Mouse (Mus musculus): ENCODE measurements at regions not wholly inside any gene's neighbourhood (a gene's known extent, or its start where the extent isn't known, plus 50 kb on each side); places are given as distances from the start of the nearest gene placed in this dataset.

DNA sequence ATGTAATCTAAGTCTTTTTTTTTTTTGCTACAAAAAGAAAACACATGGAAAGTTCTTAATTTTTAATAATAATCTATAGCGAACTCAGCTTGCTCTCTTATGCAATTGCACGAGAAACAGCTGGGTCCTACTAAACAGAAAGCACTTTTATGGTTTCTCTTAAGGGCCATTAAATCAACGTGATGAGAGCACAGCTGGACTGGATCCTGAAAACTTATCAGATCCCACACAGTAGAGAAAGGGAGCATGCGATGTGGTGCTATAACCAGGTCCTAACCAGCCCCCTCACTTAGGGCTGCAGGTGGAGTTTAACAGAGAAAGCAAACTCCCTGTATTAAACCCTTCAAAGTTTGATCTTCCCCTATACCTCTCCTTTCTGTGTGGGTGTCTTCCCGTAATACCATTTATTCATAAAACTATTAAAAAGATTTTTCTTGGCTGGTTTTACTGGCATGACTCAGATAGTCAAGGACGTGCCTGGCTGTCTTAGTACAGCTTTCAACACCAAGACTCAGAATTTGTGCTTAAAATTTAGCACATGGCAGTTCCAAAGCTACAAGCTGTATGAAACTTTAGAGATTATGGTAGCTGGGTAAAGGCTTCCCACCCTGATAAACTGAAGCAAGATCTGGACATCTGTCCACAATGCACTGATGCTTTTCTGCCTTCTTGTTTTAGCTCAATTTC is 197.3 kb downstream of the Cenpw start:
- no peaks in the 10 kb centered on the region for H3K4me1 ChIP-seq (ENCODE audit: control insufficient read depth, insufficient read depth, low read length)
- no peaks in the 10 kb centered on the region for H3K9me3 ChIP-seq (replicated peaks; ENCODE audit: control insufficient read depth, low read length)
- no peak overlapping the region for H3K27ac ChIP-seq (ENCODE audit: low read length)
- no peak overlapping the region for H3K9ac ChIP-seq (ENCODE audit: low read length)
- H3K4me3 ChIP-seq (ENCODE audit: low read length) = no peak overlapping the region
- no peaks in the 10 kb centered on the region for H3K36me3 ChIP-seq (ENCODE audit: control insufficient read depth, insufficient read depth)
- no peak for ATAC-seq (replicated peaks; ENCODE audit: extremely low read depth, insufficient read depth, low FRiP score)
- H3K4me2 ChIP-seq (ENCODE audit: low read depth, low read length) = no peak overlapping the region
- WGBS = 55% methylated on average over 6 of the region's 6 CpGs
- no peaks in the 10 kb centered on the region for H3K27me3 ChIP-seq (ENCODE audit: control insufficient read depth, insufficient read depth, low read length)

DNA sequence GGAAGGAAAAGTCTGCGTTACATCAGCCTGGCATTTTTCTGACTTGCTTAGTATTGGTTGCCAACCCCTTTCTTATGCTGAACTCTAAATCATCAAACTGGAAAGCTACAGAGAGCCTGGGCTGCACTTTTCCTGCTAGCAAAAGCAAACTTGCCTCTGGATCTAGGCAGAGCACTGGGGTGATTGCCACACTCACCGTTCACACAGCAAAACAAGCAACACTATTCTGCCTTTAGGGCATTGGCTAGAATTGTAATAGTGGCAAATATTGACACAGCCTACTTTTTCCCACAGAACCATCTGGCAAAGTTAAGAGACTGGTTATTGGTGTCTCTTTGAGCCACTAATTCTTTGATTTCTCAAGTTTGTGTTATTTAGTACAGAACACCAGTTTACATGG is 199.5 kb downstream of the Cenpw start:
- H3K9ac ChIP-seq (ENCODE audit: low read length) = no peak overlapping the region
- no peaks in the 10 kb centered on the region for H3K36me3 ChIP-seq (ENCODE audit: control insufficient read depth, insufficient read depth)
- H3K4me1 ChIP-seq (ENCODE audit: control insufficient read depth, insufficient read depth, low read length) = no peaks in the 10 kb centered on the region
- H3K9me3 ChIP-seq (replicated peaks; ENCODE audit: control insufficient read depth, low read length) = no peaks in the 10 kb centered on the region
- no peak overlapping the region for H3K4me3 ChIP-seq (ENCODE audit: low read length)
- 78% methylated on average over 2 of the region's 2 CpGs for WGBS
- no peaks in the 10 kb centered on the region for H3K27me3 ChIP-seq (ENCODE audit: control insufficient read depth, insufficient read depth, low read length)
- ATAC-seq (replicated peaks; ENCODE audit: extremely low read depth, insufficient read depth, low FRiP score) = no peak
- no peak overlapping the region for H3K4me2 ChIP-seq (ENCODE audit: low read depth, low read length)
- no peak overlapping the region for H3K27ac ChIP-seq (ENCODE audit: low read length)

DNA sequence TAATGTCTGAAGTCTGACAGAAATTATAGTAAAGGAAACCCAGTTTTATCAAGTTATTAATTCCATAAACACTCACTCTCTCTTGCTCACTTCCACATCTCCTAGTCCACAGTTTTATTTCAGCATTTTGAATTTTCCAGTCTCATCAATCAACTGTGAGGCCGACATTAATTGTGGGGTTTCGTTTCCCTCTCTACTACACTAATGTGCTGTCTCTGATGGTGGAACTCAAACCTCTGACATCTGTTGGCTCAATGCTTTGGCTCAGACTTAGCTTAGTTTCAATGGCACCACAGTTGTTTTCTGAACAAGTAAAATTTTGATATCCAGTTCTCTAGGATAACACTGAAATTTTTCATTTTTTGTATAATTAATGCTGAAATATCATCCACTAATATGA is 218.8 kb downstream of the Cenpw start:
- ATAC-seq (replicated peaks; ENCODE audit: extremely low read depth, insufficient read depth, low FRiP score) = no peak
- Histone ChIP-seq H3K36me3 (ENCODE audit: control insufficient read depth, insufficient read depth) (no peaks in the 10 kb centered on the region), H3K4me1 (ENCODE audit: control insufficient read depth, insufficient read depth, low read length) (no peaks in the 10 kb centered on the region), H3K9me3 (replicated peaks; ENCODE audit: control insufficient read depth, low read length) (no peaks in the 10 kb centered on the region), H3K27me3 (ENCODE audit: control insufficient read depth, insufficient read depth, low read length) (no peaks in the 10 kb centered on the region), H3K9ac (ENCODE audit: low read length) (no peak overlapping the region), H3K4me2 (ENCODE audit: low read depth, low read length) (no peak overlapping the region), H3K4me3 (ENCODE audit: low read length) (no peak overlapping the region), H3K27ac (ENCODE audit: low read length) (no peak overlapping the region)
- 82% methylated on average over 2 of the region's 2 CpGs for WGBS
